ENCODE assay signal across 30 mouse cellular contexts in genomic region chr10:52242015-52242414, GRCm38 (mm10). TPM values are rescaled to one million over a fixed set of nuclear protein-coding genes. Genes with fewer than 3 reads are reported as not detected.
DNase-seq lines count a peak whose midpoint lies in the region; ATAC-seq and TF ChIP-seq lines count a peak whose summit lies in the region.
"Had no signal": no experiment of that assay in that cellular context is flagged by ENCODE, and none has a peak within 500 bp of the region (broad histone marks: within the 10 kb centered on the region; RNA-seq: fewer than 3 reads in every experiment).

No protein-coding gene starts in this region.

- H3K27ac ChIP-seq in heart, embryonic 10.5 days: no peak overlapping the region
- H3K27ac ChIP-seq in heart, adult 2 months: no peak overlapping the region
- H3K27ac ChIP-seq in hindbrain, postnatal 0 days: 0 out of 2 replicates have a peak overlapping the region, but pooled peaks have one; percentile 27
- no peak overlapping the region for H3K27ac ChIP-seq in hindbrain, embryonic 16.5 days (ENCODE audit: low read depth, low read length)
- 0 out of 2 replicates have a peak overlapping the region, but pooled peaks have one; percentile 42 for H3K27ac ChIP-seq in intestine, postnatal 0 days (ENCODE audit: low read depth, low read length)
- H3K27ac ChIP-seq in small intestine, adult 2 months (ENCODE audit: insufficient read depth, low read depth, low read length): peak overlapping the region; percentile 52
- H3K27ac ChIP-seq: embryonic facial prominence, embryonic 12.5 days; embryonic facial prominence, embryonic 15.5 days; gastrocnemius, adult 2 months; heart, embryonic 15.5 days had no signal

- no peak for TF ChIP-seq EP300 in heart, adult 2 months (IDR thresholded peaks at IDR 0.05; ENCODE audit: insufficient read depth, low read depth, low read length)

- ATAC-seq in hindbrain, postnatal 0 days: no peak
- no peak for ATAC-seq in hindbrain, embryonic 16.5 days
- ATAC-seq in intestine, postnatal 0 days: peak; percentile 55
- ATAC-seq: activated CD4-positive, CD25-positive, alpha-beta regulatory T cell, adult 4 months; forebrain, postnatal 0 days had no signal

- no peak for TF ChIP-seq CTCF in heart, adult 2 months (IDR thresholded peaks at IDR 0.05)
- TF ChIP-seq CTCF in hindbrain, postnatal 0 days (IDR thresholded peaks at IDR 0.05; ENCODE audit: low read depth): no peak
- TF ChIP-seq CTCF in intestine, postnatal 0 days (IDR thresholded peaks at IDR 0.05; ENCODE audit: low read depth): no peak
- no peak for TF ChIP-seq CTCF in small intestine, adult 2 months (IDR thresholded peaks at IDR 0.05; ENCODE audit: extremely low read depth, insufficient read length, insufficient replicate concordance, low read depth, low read length)

- no peak for TF ChIP-seq POLR2A in heart, adult 2 months (IDR thresholded peaks at IDR 0.05; ENCODE audit: insufficient read depth, low read depth, low read length)
- no peak for TF ChIP-seq POLR2A in small intestine, adult 2 months (IDR thresholded peaks at IDR 0.05; ENCODE audit: low read depth, low read length)

- H3K36me3 ChIP-seq in heart, embryonic 10.5 days: no peaks in the 10 kb centered on the region
- no peaks in the 10 kb centered on the region; the same call in none of the 2 replicates for H3K36me3 ChIP-seq in heart, adult 2 months (ENCODE audit: control insufficient read depth, insufficient read depth, low read length)
- no peaks in the 10 kb centered on the region for H3K36me3 ChIP-seq in hindbrain, postnatal 0 days (ENCODE audit: insufficient read depth, low read length)
- H3K36me3 ChIP-seq in hindbrain, embryonic 16.5 days (ENCODE audit: control insufficient read depth, insufficient read depth, low read length): no peaks in the 10 kb centered on the region
- H3K36me3 ChIP-seq in intestine, postnatal 0 days (ENCODE audit: control insufficient read depth, insufficient read depth): no peaks in the 10 kb centered on the region
- no peaks in the 10 kb centered on the region for H3K36me3 ChIP-seq in small intestine, adult 2 months (ENCODE audit: control insufficient read depth, insufficient read depth, low read length)
- H3K36me3 ChIP-seq: embryonic facial prominence, embryonic 12.5 days; embryonic facial prominence, embryonic 15.5 days; heart, embryonic 12.5 days; heart, embryonic 15.5 days had no signal

- peak; percentile 9 for DNase-seq in heart, embryonic 10.5 days (ENCODE audit: low spot score)
- no peak for DNase-seq in heart, adult 2 months
- DNase-seq in hindbrain, postnatal 0 days (ENCODE audit: low spot score): no peak
- DNase-seq in gastrocnemius, postnatal 4 days (ENCODE audit: low spot score in 2 of 2): no peak
- DNase-seq in heart, adult 8-10 months (ENCODE audit: low spot score): no peak
- DNase-seq: adrenal gland, adult 8-10 months; adrenal gland, postnatal 36 days; cerebellum, adult 18-20 months; cerebellum, adult 9-11 months; cerebellum, postnatal 25 days; forebrain, postnatal 0 days; gastrocnemius, adult 2 months; gastrocnemius, postnatal 14 days; heart, adult 18-20 months; heart, postnatal 10 days; heart, postnatal 36 days; kidney, adult 11 months had no signal

- no peak overlapping the region for H3K4me3 ChIP-seq in heart, embryonic 10.5 days
- no peak overlapping the region for H3K4me3 ChIP-seq in heart, adult 2 months
- H3K4me3 ChIP-seq in hindbrain, postnatal 0 days (ENCODE audit: low read length): no peak overlapping the region
- H3K4me3 ChIP-seq in hindbrain, embryonic 16.5 days (ENCODE audit: low read length): no peak overlapping the region
- H3K4me3 ChIP-seq in intestine, postnatal 0 days (ENCODE audit: low read depth, low read length): no peak overlapping the region
- H3K4me3 ChIP-seq in small intestine, adult 2 months (ENCODE audit: low read depth, low read length): no peak overlapping the region
- H3K4me3 ChIP-seq: embryonic facial prominence, embryonic 12.5 days; embryonic facial prominence, embryonic 15.5 days; gastrocnemius, adult 2 months; heart, embryonic 12.5 days; heart, embryonic 15.5 days had no signal

- intact Hi-C loops in heart, adult 2 months (cut with DNase I): no loop called here

- 82% methylated on average over 5 of the region's 5 CpGs for WGBS in heart, embryonic 10.5 days
- WGBS in heart, adult 2 months: 90% methylated on average over 5 of the region's 5 CpGs
- WGBS in hindbrain, postnatal 0 days: 88% methylated on average over 5 of the region's 5 CpGs
- 86% methylated on average over 5 of the region's 5 CpGs for WGBS in hindbrain, embryonic 16.5 days
- 47% methylated on average over 5 of the region's 5 CpGs for WGBS in intestine, postnatal 0 days
- WGBS in small intestine, adult 2 months: 23% methylated on average over 5 of the region's 5 CpGs

- H3K27me3 ChIP-seq in heart, embryonic 10.5 days (ENCODE audit: insufficient read depth, poor library complexity, severe bottlenecking): no peaks in the 10 kb centered on the region
- no peaks in the 10 kb centered on the region for H3K27me3 ChIP-seq in heart, adult 2 months (ENCODE audit: control insufficient read depth, insufficient read depth, low read length)
- H3K27me3 ChIP-seq in hindbrain, postnatal 0 days (ENCODE audit: insufficient read depth, low read length): no peaks in the 10 kb centered on the region
- H3K27me3 ChIP-seq in hindbrain, embryonic 16.5 days (replicated peaks; ENCODE audit: control insufficient read depth, insufficient read depth, low read length): no peaks in the 10 kb centered on the region
- H3K27me3 ChIP-seq in intestine, postnatal 0 days (replicated peaks; ENCODE audit: control insufficient read depth, insufficient read depth, low read length): no peaks in the 10 kb centered on the region
- H3K27me3 ChIP-seq in small intestine, adult 2 months (ENCODE audit: control insufficient read depth, insufficient read depth, low read length): no peaks in the 10 kb centered on the region
- H3K27me3 ChIP-seq: embryonic facial prominence, embryonic 12.5 days; embryonic facial prominence, embryonic 15.5 days; heart, embryonic 12.5 days; heart, embryonic 15.5 days had no signal

- no peak overlapping the region for H3K9ac ChIP-seq in heart, adult 2 months (ENCODE audit: low read depth, low read length)
- no peak overlapping the region for H3K9ac ChIP-seq in hindbrain, postnatal 0 days (replicated peaks; ENCODE audit: low read length)
- H3K9ac ChIP-seq in hindbrain, embryonic 16.5 days (ENCODE audit: low read depth, low read length): no peak overlapping the region
- H3K9ac ChIP-seq in intestine, postnatal 0 days (ENCODE audit: low read depth, low read length): no peak overlapping the region
- H3K9ac ChIP-seq: embryonic facial prominence, embryonic 12.5 days; embryonic facial prominence, embryonic 15.5 days; forebrain, postnatal 0 days; heart, embryonic 12.5 days; heart, embryonic 15.5 days had no signal

- no peaks in the 10 kb centered on the region for H3K4me1 ChIP-seq in heart, embryonic 10.5 days
- no peaks in the 10 kb centered on the region for H3K4me1 ChIP-seq in heart, adult 2 months (ENCODE audit: control insufficient read depth, insufficient read depth, low read length)
- H3K4me1 ChIP-seq in hindbrain, postnatal 0 days (ENCODE audit: insufficient read depth, low read length): no peaks in the 10 kb centered on the region
- no peaks in the 10 kb centered on the region for H3K4me1 ChIP-seq in hindbrain, embryonic 16.5 days (ENCODE audit: control insufficient read depth, insufficient read depth, low read depth, low read length)
- no peaks in the 10 kb centered on the region; the same call in 1 of the 2 replicates for H3K4me1 ChIP-seq in intestine, postnatal 0 days (replicated peaks; ENCODE audit: control insufficient read depth, insufficient read depth, low read length)
- H3K4me1 ChIP-seq in small intestine, adult 2 months (ENCODE audit: control insufficient read depth, insufficient read depth, insufficient read length, low read length): peaks cover 13% of the 10 kb centered on the region
- H3K4me1 ChIP-seq: embryonic facial prominence, embryonic 12.5 days; embryonic facial prominence, embryonic 15.5 days; heart, embryonic 12.5 days; heart, embryonic 15.5 days had no signal

- H3K79me2 ChIP-seq in heart, adult 2 months (replicated peaks; ENCODE audit: control insufficient read depth, insufficient read depth, low read length): 0 out of 2 replicates have a peak, but pooled peaks cover 4% of the 10 kb centered on the region

- no peaks in the 10 kb centered on the region for H3K9me3 ChIP-seq in heart, embryonic 10.5 days
- H3K9me3 ChIP-seq in hindbrain, postnatal 0 days (ENCODE audit: low read length): no peaks in the 10 kb centered on the region
- H3K9me3 ChIP-seq in hindbrain, embryonic 16.5 days (ENCODE audit: control insufficient read depth, low read length): no peaks in the 10 kb centered on the region
- no peaks in the 10 kb centered on the region for H3K9me3 ChIP-seq in intestine, postnatal 0 days (ENCODE audit: control insufficient read depth)
- H3K9me3 ChIP-seq: embryonic facial prominence, embryonic 12.5 days; embryonic facial prominence, embryonic 15.5 days; heart, embryonic 12.5 days; heart, embryonic 15.5 days had no signal

- H3K4me2 ChIP-seq in hindbrain, postnatal 0 days (ENCODE audit: low read depth, low read length): no peak overlapping the region
- no peak overlapping the region for H3K4me2 ChIP-seq in hindbrain, embryonic 16.5 days (ENCODE audit: low read length)
- H3K4me2 ChIP-seq in intestine, postnatal 0 days (replicated peaks; ENCODE audit: low read depth): 0 out of 2 replicates have a peak overlapping the region, but pooled peaks have one; percentile 4
- H3K4me2 ChIP-seq: embryonic facial prominence, embryonic 12.5 days; embryonic facial prominence, embryonic 15.5 days; heart, embryonic 12.5 days; heart, embryonic 15.5 days had no signal

RNA-seq across cellular contexts. Expression of gene Dcbld1, which starts 8.6 kb away (rescaled TPM):
- polyA plus RNA-seq in heart, embryonic 10.5 days (2016; fragmentation: Nextera tagmentation; extraction: Ambion mirVana): 9.9 and 17.0 TPM in 2 replicates
- 1 to 10 TPM; 4.2 to 4.9 TPM for total RNA-seq in heart, adult 2 months (2021)
- polyA plus RNA-seq in heart, adult 2 months (2012; rRNA removed): 2.7 and 3.3 TPM in 2 replicates
- total RNA-seq in hindbrain, postnatal 0 days (2014; rRNA removed): 12.2 and 14.4 TPM in 2 replicates
- 19.1 and 20.2 TPM in 2 replicates for polyA plus RNA-seq in hindbrain, postnatal 0 days (2015; fragmentation: Nextera tagmentation; extraction: Ambion mirVana)
- polyA plus RNA-seq in hindbrain, embryonic 16.5 days (2015; fragmentation: Nextera tagmentation; extraction: Ambion mirVana): 21.0 and 23.2 TPM in 2 replicates
- 36.7 and 37.3 TPM in 2 replicates for polyA plus RNA-seq in intestine, postnatal 0 days (2015; fragmentation: Nextera tagmentation; extraction: Ambion mirVana)
- 13.7 and 21.0 TPM in 2 replicates for polyA plus RNA-seq in small intestine, adult 2 months (2012; rRNA removed)
- total RNA-seq in gastrocnemius, postnatal 4 days (2021): 1 to 10 TPM; 4.6 to 5.2 TPM
- total RNA-seq in heart, adult 8-10 months (2022): 1 to 10 TPM; 3.4 to 4.4 (median 4.0) TPM
- total RNA-seq: common myeloid progenitor, adult 5-6 weeks had no signal

RNA-seq across cellular contexts. Expression of gene Ros1, which starts 47.0 kb away (rescaled TPM):
- not detected in 2 replicates for polyA plus RNA-seq in heart, embryonic 10.5 days (2016; fragmentation: Nextera tagmentation; extraction: Ambion mirVana)
- under 1 TPM in 1 of 2 experiments, not detected in 1; 0.02 TPM for total RNA-seq in heart, adult 2 months (2021)
- not detected in 2 replicates for polyA plus RNA-seq in heart, adult 2 months (2012; rRNA removed)
- not detected in 2 replicates for total RNA-seq in hindbrain, postnatal 0 days (2014; rRNA removed)
- not detected in 2 replicates for polyA plus RNA-seq in hindbrain, postnatal 0 days (2015; fragmentation: Nextera tagmentation; extraction: Ambion mirVana)
- not detected in 2 replicates for polyA plus RNA-seq in hindbrain, embryonic 16.5 days (2015; fragmentation: Nextera tagmentation; extraction: Ambion mirVana)
- polyA plus RNA-seq in intestine, postnatal 0 days (2015; fragmentation: Nextera tagmentation; extraction: Ambion mirVana): 7.8 and 9.5 TPM in 2 replicates
- 0.03 and 0.25 TPM in 2 replicates for polyA plus RNA-seq in small intestine, adult 2 months (2012; rRNA removed)
- total RNA-seq in gastrocnemius, postnatal 4 days (2021): under 1 TPM; 0.26 to 0.34 TPM
- total RNA-seq in heart, adult 8-10 months (2022): under 1 TPM in 1 of 4 experiments, not detected in 3; 0.03 TPM
- total RNA-seq: common myeloid progenitor, adult 5-6 weeks; forebrain, postnatal 0 days; heart, adult 18-20 months had no signal
- polyA plus RNA-seq: activated CD4-positive, CD25-positive, alpha-beta regulatory T cell, adult 4 months; embryonic facial prominence, embryonic 12.5 days; embryonic facial prominence, embryonic 15.5 days; forebrain, embryonic 11.5 days; forebrain, embryonic 14.5 days; forebrain, postnatal 0 days; frontal cortex, adult 2 months; heart, embryonic 15.5 days; hindbrain, embryonic 11.5 days had no signal

Comparison
In these comparisons a context has a peak if more than half of its experiments do, and no peak if none do; other contexts are left out.
1. H3K27ac ChIP-seq: peak in hindbrain, postnatal 0 days (single experiment), intestine, postnatal 0 days (single experiment) and small intestine, adult 2 months (single experiment); none in heart, embryonic 10.5 days (single experiment), heart, adult 2 months (single experiment) and hindbrain, embryonic 16.5 days (single experiment).